Mouse (Mus musculus): ENCODE measurements around the gene Gm47959. TPM values are rescaled to one million over a fixed set of nuclear protein-coding genes. Genes with fewer than 3 reads are reported as not detected.

Gene Gm47959
- polyA plus RNA-seq, 1 experiment from 2014 or later = not detected

DNA sequence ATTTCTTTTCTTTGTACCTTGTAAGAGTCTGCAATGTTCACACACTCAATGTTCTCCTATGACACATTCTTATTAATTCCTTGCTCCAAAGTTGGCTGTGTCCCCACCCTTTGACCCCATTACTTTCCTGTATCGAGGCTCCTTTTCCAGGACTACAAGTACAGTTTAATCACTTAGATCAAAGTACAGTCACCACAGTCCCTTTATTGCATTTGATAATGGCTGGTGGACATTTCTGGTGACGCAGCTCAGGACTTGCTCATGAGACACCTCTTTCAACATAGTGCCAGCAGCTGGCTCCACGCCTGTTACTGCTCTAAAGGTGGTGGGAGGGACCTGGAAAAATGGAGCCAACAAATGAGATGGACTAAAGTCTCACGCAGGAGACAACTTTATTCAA, 9.3 kb upstream of the Gm47959 start:
- ATAC-seq (ENCODE audit: low FRiP score, low TSS enrichment) (peak; percentile 86), DNase-seq (ENCODE audit: low spot score) (peak; percentile 38)
- H3K4me3 ChIP-seq (ENCODE audit: low read depth, low read length) = no peak overlapping the region
- no peak overlapping the region for H3K9ac ChIP-seq (ENCODE audit: low read length)
- no peak overlapping the region for H3K4me2 ChIP-seq (replicated peaks; ENCODE audit: low read depth)
- TF ChIP-seq EP300 (optimal IDR thresholded peaks at IDR 0.05) (no peak), CTCF (IDR thresholded peaks at IDR 0.05; ENCODE audit: low read depth) (no peak)
- H3K9me3 ChIP-seq (ENCODE audit: control insufficient read depth, low read length) = no peaks in the 10 kb centered on the region
- H3K27ac ChIP-seq (replicated peaks) = no peak overlapping the region
- no peaks in the 10 kb centered on the region for H3K27me3 ChIP-seq (ENCODE audit: control insufficient read depth, insufficient read depth, low read length)
- H3K4me1 ChIP-seq (replicated peaks; ENCODE audit: control insufficient read depth, insufficient read depth) = no peaks in the 10 kb centered on the region
- 48% methylated on average over 4 of the region's 4 CpGs for WGBS
- no peaks in the 10 kb centered on the region for H3K36me3 ChIP-seq (ENCODE audit: control insufficient read depth, insufficient read depth, low read length)

DNA sequence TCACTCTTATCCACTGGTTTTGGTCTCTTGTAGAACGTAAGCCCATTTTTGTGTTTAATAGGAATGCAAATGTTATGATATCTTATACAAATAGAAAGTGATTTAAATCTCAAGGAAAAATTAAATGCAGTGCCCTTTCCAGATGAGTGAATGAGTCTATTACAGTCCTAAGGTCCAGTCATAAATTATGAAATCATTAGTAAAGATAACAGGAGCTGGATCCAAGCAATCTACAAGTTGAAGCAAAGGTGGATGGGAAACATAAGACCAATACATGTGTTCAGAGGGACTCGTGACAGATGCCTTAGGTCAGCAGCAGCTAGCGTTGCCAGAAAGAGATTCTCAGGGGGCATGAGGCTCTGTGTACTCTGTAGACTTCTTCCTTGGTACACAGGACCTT, 8.8 kb upstream of the Gm47959 start:
- no peak for DNase-seq (ENCODE audit: low spot score)
- TF ChIP-seq EP300 (optimal IDR thresholded peaks at IDR 0.05) (no peak), CTCF (IDR thresholded peaks at IDR 0.05; ENCODE audit: low read depth) (no peak)
- Histone ChIP-seq H3K4me3 (ENCODE audit: low read depth, low read length) (no peak overlapping the region), H3K27ac (replicated peaks) (no peak overlapping the region), H3K9me3 (ENCODE audit: control insufficient read depth, low read length) (no peaks in the 10 kb centered on the region), H3K9ac (ENCODE audit: low read length) (no peak overlapping the region), H3K36me3 (ENCODE audit: control insufficient read depth, insufficient read depth, low read length) (no peaks in the 10 kb centered on the region), H3K4me2 (replicated peaks; ENCODE audit: low read depth) (no peak overlapping the region), H3K27me3 (ENCODE audit: control insufficient read depth, insufficient read depth, low read length) (no peaks in the 10 kb centered on the region), H3K4me1 (replicated peaks; ENCODE audit: control insufficient read depth, insufficient read depth) (no peaks in the 10 kb centered on the region)
- ATAC-seq (ENCODE audit: low FRiP score, low TSS enrichment) = no peak
- WGBS = 68% methylated on average over 3 of the region's 3 CpGs

DNA sequence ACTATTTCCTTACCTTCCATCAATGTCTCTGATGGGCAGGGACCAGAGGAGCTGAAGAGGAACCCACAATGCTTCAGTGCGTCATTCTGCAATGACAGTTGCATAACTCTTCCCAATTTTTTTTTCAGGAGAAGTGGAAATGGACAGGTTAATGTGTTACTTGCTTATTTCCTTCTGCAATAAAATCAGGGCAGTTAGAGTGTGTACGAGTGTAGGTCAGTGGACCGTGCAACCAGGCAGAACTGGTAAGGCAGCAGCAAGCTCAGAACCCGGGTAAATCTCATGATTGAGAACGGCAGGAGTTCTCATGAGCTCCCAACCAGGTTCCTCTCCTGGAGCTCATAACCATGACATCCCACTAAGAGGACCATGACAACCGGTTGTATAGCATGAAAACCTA, 8.3 kb upstream of the Gm47959 start:
- no peaks in the 10 kb centered on the region for H3K4me1 ChIP-seq (replicated peaks; ENCODE audit: control insufficient read depth, insufficient read depth)
- no peak overlapping the region for H3K27ac ChIP-seq (replicated peaks)
- no peak overlapping the region for H3K4me3 ChIP-seq (ENCODE audit: low read depth, low read length)
- H3K4me2 ChIP-seq (replicated peaks; ENCODE audit: low read depth) = no peak overlapping the region
- H3K36me3 ChIP-seq (ENCODE audit: control insufficient read depth, insufficient read depth, low read length) = no peaks in the 10 kb centered on the region
- 86% methylated on average over 6 of the region's 6 CpGs for WGBS
- ATAC-seq (ENCODE audit: low FRiP score, low TSS enrichment) = no peak
- no peaks in the 10 kb centered on the region for H3K27me3 ChIP-seq (ENCODE audit: control insufficient read depth, insufficient read depth, low read length)
- no peak for DNase-seq (ENCODE audit: low spot score)
- no peak overlapping the region for H3K9ac ChIP-seq (ENCODE audit: low read length)
- TF ChIP-seq EP300 (optimal IDR thresholded peaks at IDR 0.05) = no peak
- TF ChIP-seq CTCF (IDR thresholded peaks at IDR 0.05; ENCODE audit: low read depth) = no peak
- H3K9me3 ChIP-seq (ENCODE audit: control insufficient read depth, low read length) = no peaks in the 10 kb centered on the region

DNA sequence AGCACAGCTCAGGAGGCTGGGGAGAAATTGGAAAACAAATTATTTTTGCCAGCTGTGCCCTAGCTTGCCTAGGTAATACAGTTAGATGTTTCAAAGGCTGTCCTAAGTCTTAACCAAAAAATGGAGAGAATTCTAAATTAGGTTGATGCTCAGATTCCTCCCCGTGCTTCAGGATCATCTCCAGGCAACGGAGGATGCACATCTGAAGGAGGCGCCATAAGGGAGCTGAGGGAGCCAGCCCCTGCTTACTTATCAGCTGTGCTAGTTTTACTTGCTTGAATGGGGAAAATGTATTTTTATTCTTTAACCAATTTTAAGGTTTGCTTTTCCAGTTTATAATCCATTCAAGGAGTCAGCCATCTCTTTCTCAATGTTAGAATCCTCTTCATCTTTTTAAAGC, 6.4 kb upstream of the Gm47959 start:
- TF ChIP-seq EP300 (optimal IDR thresholded peaks at IDR 0.05) = no peak
- no peak for TF ChIP-seq CTCF (IDR thresholded peaks at IDR 0.05; ENCODE audit: low read depth)
- no peak overlapping the region for H3K4me2 ChIP-seq (replicated peaks; ENCODE audit: low read depth)
- no peaks in the 10 kb centered on the region for H3K36me3 ChIP-seq (ENCODE audit: control insufficient read depth, insufficient read depth, low read length)
- no peaks in the 10 kb centered on the region for H3K9me3 ChIP-seq (ENCODE audit: control insufficient read depth, low read length)
- no peak for DNase-seq (ENCODE audit: low spot score)
- no peak overlapping the region for H3K27ac ChIP-seq (replicated peaks)
- H3K4me3 ChIP-seq (ENCODE audit: low read depth, low read length) = no peak overlapping the region
- ATAC-seq (ENCODE audit: low FRiP score, low TSS enrichment) = no peak
- 76% methylated on average over 3 of the region's 3 CpGs for WGBS
- no peaks in the 10 kb centered on the region for H3K4me1 ChIP-seq (replicated peaks; ENCODE audit: control insufficient read depth, insufficient read depth)
- H3K27me3 ChIP-seq (ENCODE audit: control insufficient read depth, insufficient read depth, low read length) = no peaks in the 10 kb centered on the region
- no peak overlapping the region for H3K9ac ChIP-seq (ENCODE audit: low read length)

DNA sequence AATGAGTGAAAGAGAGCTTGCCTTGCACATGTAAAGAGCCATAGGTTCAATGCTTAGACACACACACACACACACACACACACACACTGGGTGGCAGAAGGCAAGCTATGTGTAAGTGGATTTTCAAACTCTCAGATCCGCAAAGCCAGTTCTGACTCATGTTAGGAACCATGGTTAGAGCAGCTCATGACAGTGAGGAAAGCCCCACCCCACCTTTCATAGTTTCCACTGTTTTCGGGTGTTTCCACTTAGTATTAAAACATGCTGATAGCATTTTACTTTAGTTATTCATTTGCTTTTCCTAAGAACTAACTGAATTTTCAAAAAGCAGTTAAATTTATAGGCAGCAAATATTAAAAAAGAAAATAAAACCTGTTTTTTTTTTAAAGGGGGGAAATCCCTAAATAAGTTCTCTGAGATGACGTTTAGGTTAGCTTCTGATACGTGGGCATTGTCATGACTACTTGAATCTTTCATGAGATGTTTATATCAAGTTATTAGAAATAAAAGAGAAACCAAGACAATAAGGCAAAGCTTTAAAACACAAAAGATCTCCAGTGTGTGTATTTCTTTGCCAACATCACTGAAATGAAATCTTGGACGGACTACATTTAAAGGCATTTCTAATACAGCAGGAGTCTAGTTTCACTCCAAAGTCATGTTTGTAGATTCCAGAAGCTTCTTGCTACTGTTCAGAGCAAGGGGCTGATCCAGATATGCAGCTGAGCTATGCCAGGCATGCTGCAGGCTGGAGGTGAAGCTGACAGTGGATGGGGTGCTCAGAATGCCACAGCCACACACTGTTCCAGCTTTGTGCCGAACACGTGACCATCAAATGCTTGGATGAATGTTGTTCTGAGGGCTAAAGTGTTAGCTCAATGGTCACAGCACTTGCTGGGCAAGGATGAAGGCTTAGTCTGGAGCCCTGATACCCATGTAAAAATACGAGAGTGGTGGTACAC, 6.2 kb downstream of the Gm47959 start:
- WGBS = 57% methylated on average over 8 of the region's 8 CpGs
- DNase-seq (ENCODE audit: low spot score) = no peak

DNA sequence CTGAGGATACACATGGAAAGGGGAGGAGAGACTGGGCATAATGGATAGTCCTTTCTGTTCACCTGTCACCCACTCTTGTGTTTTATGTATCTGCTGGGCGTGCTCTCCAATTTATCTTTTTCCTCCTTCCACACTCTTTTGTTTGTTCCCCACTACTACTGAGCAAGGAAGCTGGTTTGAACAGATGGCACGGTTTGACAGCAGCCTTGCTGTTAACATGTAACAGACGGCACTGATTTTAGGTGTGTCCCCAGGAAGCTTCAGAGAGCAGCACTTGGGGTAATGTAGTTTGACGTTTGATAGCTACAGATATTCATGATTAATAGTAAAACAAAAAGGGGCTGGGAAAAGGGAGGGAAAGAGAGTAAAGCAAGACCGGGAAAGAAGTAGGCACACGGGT, 7.1 kb downstream of the Gm47959 start:
- no peak overlapping the region for H3K4me2 ChIP-seq (replicated peaks; ENCODE audit: low read depth)
- H3K9ac ChIP-seq (ENCODE audit: low read length) = no peak overlapping the region

More for the DNA sequence above, 6.2 kb downstream of the Gm47959 start:
- H3K4me2 ChIP-seq (replicated peaks; ENCODE audit: low read depth) = no peak overlapping the region
- H3K9me3 ChIP-seq (ENCODE audit: control insufficient read depth, low read length) = no peaks in the 10 kb centered on the region
- no peaks in the 10 kb centered on the region for H3K4me1 ChIP-seq (replicated peaks; ENCODE audit: control insufficient read depth, insufficient read depth)
- H3K4me3 ChIP-seq (ENCODE audit: low read depth, low read length) = no peak overlapping the region
- ATAC-seq (ENCODE audit: low FRiP score, low TSS enrichment) = no peak
- TF ChIP-seq EP300 (optimal IDR thresholded peaks at IDR 0.05) (no peak), CTCF (IDR thresholded peaks at IDR 0.05; ENCODE audit: low read depth) (no peak)
- H3K9ac ChIP-seq (ENCODE audit: low read length) = no peak overlapping the region
- no peak overlapping the region for H3K27ac ChIP-seq (replicated peaks)
- no peaks in the 10 kb centered on the region for H3K36me3 ChIP-seq (ENCODE audit: control insufficient read depth, insufficient read depth, low read length)
- no peaks in the 10 kb centered on the region for H3K27me3 ChIP-seq (ENCODE audit: control insufficient read depth, insufficient read depth, low read length)

More for the DNA sequence above, 7.1 kb downstream of the Gm47959 start:
- Histone ChIP-seq H3K9me3 (ENCODE audit: control insufficient read depth, low read length) (no peaks in the 10 kb centered on the region), H3K27ac (replicated peaks) (no peak overlapping the region), H3K27me3 (ENCODE audit: control insufficient read depth, insufficient read depth, low read length) (no peaks in the 10 kb centered on the region), H3K4me3 (ENCODE audit: low read depth, low read length) (no peak overlapping the region), H3K36me3 (ENCODE audit: control insufficient read depth, insufficient read depth, low read length) (no peaks in the 10 kb centered on the region), H3K4me1 (replicated peaks; ENCODE audit: control insufficient read depth, insufficient read depth) (no peaks in the 10 kb centered on the region)
- ATAC-seq (ENCODE audit: low FRiP score, low TSS enrichment) (no peak), DNase-seq (ENCODE audit: low spot score) (no peak)
- 29% methylated on average over 6 of the region's 6 CpGs for WGBS
- TF ChIP-seq CTCF (IDR thresholded peaks at IDR 0.05; ENCODE audit: low read depth) (no peak), EP300 (optimal IDR thresholded peaks at IDR 0.05) (no peak)

All from stomach, postnatal 0 days (tissue).